In the genomic region with DNA sequence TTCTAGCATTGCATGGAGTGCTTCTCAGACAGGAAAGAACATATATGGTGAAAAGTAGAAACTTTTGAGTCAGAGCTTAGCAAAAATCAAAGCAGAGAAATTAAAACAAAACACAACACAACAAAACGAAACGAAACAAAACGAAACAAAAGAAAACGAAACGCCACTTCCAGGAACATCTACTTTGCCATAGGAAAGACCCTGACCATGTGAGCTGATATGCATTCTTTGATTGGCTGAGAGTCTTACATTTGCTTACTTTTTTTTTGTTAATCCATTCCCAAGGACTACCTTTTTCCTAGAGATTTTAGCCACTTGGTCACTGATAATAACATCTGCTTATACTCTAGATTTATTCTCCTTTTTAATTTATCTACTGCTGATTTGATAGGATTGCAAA, we compare ENCODE assay signal across 41 mouse cellular contexts. TPM values are rescaled to one million over a fixed set of nuclear protein-coding genes. Genes with fewer than 3 reads are reported as not detected.
"Had no signal": no experiment of that assay in that cellular context is flagged by ENCODE, and none has a peak within 500 bp of the region (broad histone marks: within the 10 kb centered on the region; RNA-seq: fewer than 3 reads in every experiment).

No protein-coding gene starts in this region.

- ATAC-seq: hindbrain, postnatal 0 days; intestine, embryonic 16.5 days; liver, embryonic 12.5 days had no signal

- H3K4me1 ChIP-seq: heart, embryonic 13.5 days; heart, embryonic 15.5 days; hindbrain, embryonic 13.5 days; hindbrain, embryonic 15.5 days; kidney, embryonic 15.5 days; limb, embryonic 13.5 days; limb, embryonic 15.5 days; liver, embryonic 12.5 days had no signal

- H3K4me3 ChIP-seq: heart, adult 2 months; heart, embryonic 13.5 days; heart, embryonic 15.5 days; hindbrain, embryonic 13.5 days; hindbrain, embryonic 15.5 days; kidney, embryonic 15.5 days; layer of hippocampus, adult 2 months; limb, embryonic 13.5 days; limb, embryonic 15.5 days; liver, embryonic 12.5 days had no signal

- H3K27me3 ChIP-seq: heart, embryonic 13.5 days; heart, embryonic 15.5 days; hindbrain, embryonic 13.5 days; hindbrain, embryonic 15.5 days; kidney, embryonic 15.5 days; limb, embryonic 13.5 days; limb, embryonic 15.5 days; liver, embryonic 12.5 days had no signal

- H3K9me3 ChIP-seq: heart, embryonic 13.5 days; heart, embryonic 15.5 days; hindbrain, embryonic 13.5 days; hindbrain, embryonic 15.5 days; kidney, embryonic 15.5 days; limb, embryonic 13.5 days; limb, embryonic 15.5 days; liver, embryonic 12.5 days had no signal

- DNase-seq: gastrocnemius, postnatal 14 days; gastrocnemius, postnatal 36 days; heart, adult 11 months; heart, adult 2 months; heart, postnatal 14 days; heart, postnatal 36 days; kidney, adult 11 months; kidney, adult 2 months; kidney, adult 9 months; kidney, postnatal 14 days; kidney, postnatal 36 days; left cerebral cortex, postnatal 4 days had no signal

- H3K36me3 ChIP-seq: heart, embryonic 13.5 days; heart, embryonic 15.5 days; hindbrain, embryonic 13.5 days; hindbrain, embryonic 15.5 days; kidney, embryonic 15.5 days; limb, embryonic 13.5 days; limb, embryonic 15.5 days; liver, embryonic 12.5 days had no signal

RNA-seq across cellular contexts. Expression of a gene that starts 57.6 kb away (rescaled TPM):
- total RNA-seq: gastrocnemius, adult 18-20 months; gastrocnemius, adult 8-10 months; gastrocnemius, postnatal 14 days; gastrocnemius, postnatal 36 days; heart, adult 2 months; heart, postnatal 14 days; heart, postnatal 36 days; hematopoietic stem cell, adult 5-6 weeks; hindbrain, postnatal 0 days; layer of hippocampus, adult 2 months; layer of hippocampus, postnatal 10 days; layer of hippocampus, postnatal 25 days; left cerebral cortex, adult 18-20 months; left cerebral cortex, adult 8-10 months; left cerebral cortex, postnatal 10 days; left cerebral cortex, postnatal 25 days; left cerebral cortex, postnatal 4 days; liver, adult 2 months had no signal
- polyA plus RNA-seq: gonadal fat pad, adult 2 months; heart, adult 2 months; heart, embryonic 11.5 days; heart, embryonic 13.5 days; heart, embryonic 15.5 days; heart, postnatal 0 days; hindbrain, embryonic 11.5 days; hindbrain, embryonic 13.5 days; hindbrain, embryonic 15.5 days; hindbrain, postnatal 0 days; intestine, embryonic 14.5 days; intestine, embryonic 16.5 days; kidney, adult 2 months; kidney, embryonic 15.5 days; kidney, postnatal 0 days; large intestine, adult 2 months; limb, embryonic 11.5 days; limb, embryonic 13.5 days; limb, embryonic 15.5 days; liver, adult 2 months; liver, embryonic 12.5 days had no signal
